Mouse (Mus musculus) layer of hippocampus, postnatal 25 days (tissue): ENCODE data around the gene Gm21094. TPM values are rescaled to one million over a fixed set of nuclear protein-coding genes. Genes with fewer than 3 reads are reported as not detected.
"Not testable (repeated sequence)": the region's sequence is repeated elsewhere in the genome, so short reads cannot be mapped to it uniquely, and the experiment has no call there.

ENCODE experiments used
- DNase-seq, 2 experiments: peaks; one replicate each; pipeline ENCODE4 v3.0.0; 2022; ENCODE audit warnings: mixed read lengths in 2 of 2, low spot score in 1 of 2; ENCODE audit errors: extremely low spot score in 1 of 2
- total RNA-seq, 2 experiments: library from RNA; stranded (reverse); gene quantifications; 2 replicates each; pipeline ENCODE4 v1.2.3; 2021

Gene Gm21094
- total RNA-seq: not detected

- not testable (repeated sequence) for DNase-seq
Observed at GRCm38 (mm10) chrY:32620343-32620742, at the start of gene Gm21094. Gm21094 (minus strand) TSS chrY:32620443.
